Mouse (Mus musculus) forebrain, embryonic 11.5 days (tissue): ENCODE data around the gene Zcchc24. TPM values are rescaled to one million over a fixed set of nuclear protein-coding genes. Genes with fewer than 3 reads are reported as not detected.

Experiments
- ATAC-seq: fragments of 200-750 bp; cut with Nextera tagmentation; replicated peaks from 2 replicates; pipeline ENCODE4 v1.8.0; 2017; ENCODE audit warnings: moderate TSS enrichment; ENCODE audit not compliant: low FRiP score
- DNase-seq: peaks from one replicate; pipeline ENCODE4 v3.0.0-alpha.2; 2017; ENCODE audit warnings: low spot score
- H3K27ac ChIP-seq: fragments of 300-500 bp; sonication (generic); 2 replicates; pipeline ENCODE4 v1.5.1; 2014; ENCODE audit warnings: low read depth, low read length
- H3K27me3 ChIP-seq: fragments of 300-500 bp; sonication (generic); 2 replicates; pipeline ENCODE4 v1.6.1; 2014; ENCODE audit warnings: mild to moderate bottlenecking, low read length, mixed read lengths; ENCODE audit not compliant: control insufficient read depth, insufficient read depth
- H3K36me3 ChIP-seq: fragments of 300-500 bp; sonication (generic); 2 replicates; pipeline ENCODE4 v1.6.1; 2014; ENCODE audit warnings: mild to moderate bottlenecking, low read length, moderate library complexity, mixed read lengths; ENCODE audit not compliant: control insufficient read depth, insufficient read depth
- H3K4me1 ChIP-seq: fragments of 300-500 bp; sonication (generic); replicated peaks from 2 replicates; pipeline ENCODE4 v1.6.1; 2014; ENCODE audit warnings: low read length, mixed read lengths; ENCODE audit not compliant: control insufficient read depth, insufficient read depth
- H3K4me2 ChIP-seq: fragments of 300-500 bp; sonication (generic); 2 replicates; pipeline ENCODE4 v1.6.1; 2014; ENCODE audit warnings: low read depth, mild to moderate bottlenecking, low read length, moderate library complexity, mixed read lengths; ENCODE audit not compliant: severe bottlenecking
- H3K4me3 ChIP-seq: fragments of 300-500 bp; sonication (generic); 2 replicates; pipeline ENCODE4 v1.5.1; 2014; ENCODE audit warnings: low read depth, low read length
- H3K9ac ChIP-seq: fragments of 300-500 bp; sonication (generic); 2 replicates; pipeline ENCODE4 v1.6.1; 2014; ENCODE audit warnings: low read length
- H3K9me3 ChIP-seq: fragments of 300-500 bp; sonication (generic); 2 replicates; pipeline ENCODE4 v1.6.1; 2016; ENCODE audit warnings: low read length, mixed read lengths; ENCODE audit not compliant: control insufficient read depth
- WGBS: fragments of 180-500 bp; shearing (Covaris S2); extraction: QIAGEN DNeasy Blood & Tissue Kit; methylation state at CpG from one replicate; pipeline ENCODE4 v1.1.7; 2014; 5-methylcytosine and 5-hydroxymethylcytosine counted together
- polyA plus RNA-seq: library from polyadenylated mRNA; unstranded; fragments of >200 nt; fragmentation: Nextera tagmentation; extraction: Ambion mirVana; gene quantifications from 2 replicates; pipeline ENCODE4 v1.2.1, GENCODE M21; 2014

The Zcchc24 gene
- polyA plus RNA-seq, 1 experiment from 2014 or later: 15.2 TPM

- DNase-seq (no peak), ATAC-seq (no peak)
- H3K4me2 ChIP-seq: no peak overlapping the region
- H3K9me3 ChIP-seq: no peaks in the 10 kb centered on the region
- H3K27me3 ChIP-seq: no peaks in the 10 kb centered on the region
- H3K36me3 ChIP-seq: no peaks in the 10 kb centered on the region
- no peak overlapping the region for H3K4me3 ChIP-seq
- H3K27ac ChIP-seq: no peak overlapping the region
- H3K4me1 ChIP-seq: no peaks in the 10 kb centered on the region
- 50% methylated on average over 13 of the region's 13 CpGs for WGBS
- H3K9ac ChIP-seq: no peak overlapping the region
These were observed 19.5 kb downstream of the Zcchc24 start for GRCm38 (mm10) chr14:25749143-25749909.

- H3K36me3 ChIP-seq: no peaks in the 10 kb centered on the region
- WGBS: 78% methylated on average over 7 of the region's 7 CpGs
- no peak overlapping the region for H3K9ac ChIP-seq
- H3K4me3 ChIP-seq: no peak overlapping the region
- DNase-seq: no peak
- H3K9me3 ChIP-seq: no peaks in the 10 kb centered on the region
- ATAC-seq: no peak
- H3K4me1 ChIP-seq: no peaks in the 10 kb centered on the region
- no peak overlapping the region for H3K27ac ChIP-seq
- H3K4me2 ChIP-seq: no peak overlapping the region
- H3K27me3 ChIP-seq: no peaks in the 10 kb centered on the region
These were observed 20.7 kb downstream of the Zcchc24 start for GRCm38 (mm10) chr14:25747996-25748756.

GRCm38 (mm10) chr14:25746971-25747945 is 21.6 kb downstream of the Zcchc24 start:
- no peak for ATAC-seq
- no peak overlapping the region for H3K4me3 ChIP-seq
- no peak for DNase-seq
- H3K9ac ChIP-seq: no peak overlapping the region
- H3K36me3 ChIP-seq: no peaks in the 10 kb centered on the region
- 87% methylated on average over 21 of the region's 21 CpGs for WGBS
- no peaks in the 10 kb centered on the region for H3K27me3 ChIP-seq
- no peaks in the 10 kb centered on the region for H3K9me3 ChIP-seq
- no peak overlapping the region for H3K4me2 ChIP-seq
- H3K27ac ChIP-seq: no peak overlapping the region
- no peaks in the 10 kb centered on the region for H3K4me1 ChIP-seq

- no peaks in the 10 kb centered on the region for H3K9me3 ChIP-seq
- H3K27ac ChIP-seq: no peak overlapping the region
- no peak overlapping the region for H3K9ac ChIP-seq
- ATAC-seq (no peak), DNase-seq (no peak)
- H3K4me3 ChIP-seq: no peak overlapping the region
- H3K27me3 ChIP-seq: no peaks in the 10 kb centered on the region
- H3K4me1 ChIP-seq: no peaks in the 10 kb centered on the region
- no peaks in the 10 kb centered on the region for H3K36me3 ChIP-seq
- H3K4me2 ChIP-seq: no peak overlapping the region
- 93% methylated on average over 6 of the region's 6 CpGs for WGBS
These were observed 22.5 kb downstream of the Zcchc24 start for GRCm38 (mm10) chr14:25746371-25746770.

DNA sequence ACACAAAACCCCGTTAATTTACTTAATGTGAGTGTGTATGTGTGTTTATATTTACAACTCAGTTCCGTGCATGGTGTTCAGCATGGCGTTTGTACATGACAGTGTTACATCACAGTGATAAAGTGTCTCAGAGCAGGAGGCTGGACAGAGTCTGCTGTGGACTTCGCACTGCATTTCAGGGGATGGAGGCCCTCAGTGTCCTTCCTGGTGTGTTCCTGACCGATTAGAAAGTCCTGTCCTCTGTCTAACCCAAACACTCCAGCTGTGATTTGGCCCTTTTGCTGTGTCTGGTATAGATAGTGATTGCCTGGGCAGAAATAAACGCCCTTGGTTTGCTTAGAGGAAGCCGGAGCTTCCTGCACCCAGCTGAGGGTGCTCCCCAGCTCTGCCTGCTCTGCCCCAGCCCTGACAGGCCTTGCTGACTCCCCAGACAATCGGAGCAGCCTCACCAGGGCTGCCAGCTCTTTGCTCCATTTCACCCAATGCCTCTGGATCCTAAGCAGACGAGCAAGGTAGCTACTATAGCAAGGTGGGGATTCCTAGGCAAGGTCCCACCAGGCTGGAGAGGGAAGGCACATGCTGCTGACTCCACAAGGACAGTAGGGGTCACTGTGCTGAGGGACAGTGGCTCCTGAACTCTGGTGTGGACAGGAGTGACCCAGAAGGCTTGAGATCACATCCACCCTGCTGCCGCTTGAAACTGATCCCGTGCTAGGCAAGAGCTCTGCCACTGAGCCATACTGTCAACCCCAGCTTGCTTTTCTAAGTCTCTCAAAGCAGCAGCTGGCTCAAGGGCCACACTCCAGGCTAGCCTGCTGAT is 23.3 kb downstream of the Zcchc24 start:
- ATAC-seq: no peak
- no peaks in the 10 kb centered on the region for H3K4me1 ChIP-seq

GRCm38 (mm10) chr14:25742943-25743342 is 25.9 kb downstream of the Zcchc24 start:
- no peak for ATAC-seq
- 91% methylated on average over 5 of the region's 5 CpGs for WGBS
- no peaks in the 10 kb centered on the region for H3K4me1 ChIP-seq

More for the DNA sequence above, 23.3 kb downstream of the Zcchc24 start:
- H3K27me3 ChIP-seq: no peaks in the 10 kb centered on the region
- H3K4me3 ChIP-seq: no peak overlapping the region
- no peaks in the 10 kb centered on the region for H3K9me3 ChIP-seq
- DNase-seq: no peak
- WGBS: 77% methylated on average over 11 of the region's 11 CpGs
- no peak overlapping the region for H3K4me2 ChIP-seq
- no peaks in the 10 kb centered on the region for H3K36me3 ChIP-seq
- H3K27ac ChIP-seq: no peak overlapping the region
- H3K9ac ChIP-seq: no peak overlapping the region

GRCm38 (mm10) chr14:25741840-25742367 is 26.9 kb downstream of the Zcchc24 start:
- Histone ChIP-seq H3K27me3 (no peaks in the 10 kb centered on the region), H3K9me3 (no peaks in the 10 kb centered on the region), H3K9ac (no peak overlapping the region), H3K4me2 (no peak overlapping the region), H3K36me3 (no peaks in the 10 kb centered on the region), H3K4me1 (no peaks in the 10 kb centered on the region), H3K4me3 (no peak overlapping the region), H3K27ac (no peak overlapping the region)
- ATAC-seq (no peak), DNase-seq (no peak)
- WGBS: 66% methylated on average over 5 of the region's 5 CpGs

More at GRCm38 (mm10) chr14:25742943-25743342, 25.9 kb downstream of the Zcchc24 start:
- no peaks in the 10 kb centered on the region for H3K36me3 ChIP-seq
- no peaks in the 10 kb centered on the region for H3K27me3 ChIP-seq
- H3K4me2 ChIP-seq: no peak overlapping the region
- DNase-seq: no peak
- no peak overlapping the region for H3K27ac ChIP-seq
- H3K9me3 ChIP-seq: no peaks in the 10 kb centered on the region
- H3K4me3 ChIP-seq: no peak overlapping the region
- no peak overlapping the region for H3K9ac ChIP-seq
